Mouse (Mus musculus): ENCODE measurements around the gene Cfap73. TPM values are rescaled to one million over a fixed set of nuclear protein-coding genes. Genes with fewer than 3 reads are reported as not detected.

The Cfap73 gene
- total and polyA plus RNA-seq, 3 experiments, result 0.25 TPM; not detected in 2

DNA sequence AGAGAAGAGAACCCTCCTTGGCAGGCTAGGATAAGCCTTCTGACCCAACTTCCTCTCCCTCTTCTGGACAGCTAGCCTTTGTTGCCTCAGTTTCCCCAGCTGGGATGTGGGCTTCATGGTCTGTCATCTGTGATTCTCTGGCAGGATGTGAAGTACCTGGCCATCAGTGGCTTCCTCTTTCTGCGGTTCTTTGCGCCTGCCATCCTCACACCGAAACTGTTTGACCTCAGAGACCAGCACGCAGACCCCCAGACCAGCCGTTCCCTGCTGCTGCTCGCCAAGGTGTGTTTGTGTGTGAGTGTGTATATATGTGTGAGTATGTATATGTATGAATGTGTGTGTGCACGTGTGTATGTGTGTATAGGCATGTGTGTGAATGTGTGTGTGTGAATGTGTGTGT, 36.1 kb upstream of the Cfap73 start:
- no peaks in the 10 kb centered on the region for H3K27me3 ChIP-seq (ENCODE audit: control insufficient read depth in 1 of 2, insufficient read depth in 2 of 2, low read length in 2 of 2)
- H3K4me3 ChIP-seq (ENCODE audit: control insufficient read depth in 1 of 2, insufficient read depth in 1 of 2, low read depth in 2 of 2, low read length in 2 of 2), result no peak overlapping the region
- H3K36me3 ChIP-seq (ENCODE audit: control insufficient read depth in 1 of 2, insufficient read depth in 2 of 2, low read length in 2 of 2), result no peaks in the 10 kb centered on the region
- no peak for TF ChIP-seq RAD21 (IDR thresholded peaks at IDR 0.05; ENCODE audit: low read depth, low read length)
- TF ChIP-seq GABPA (IDR thresholded peaks at IDR 0.05; ENCODE audit: low read depth, low read length), result no peak
- no peak for TF ChIP-seq MAZ (IDR thresholded peaks at IDR 0.05; ENCODE audit: low read depth, low read length)
- no peak for TF ChIP-seq CHD1 (IDR thresholded peaks at IDR 0.05; ENCODE audit: low read depth, low read length)
- no peak for TF ChIP-seq UBTF (IDR thresholded peaks at IDR 0.05; ENCODE audit: borderline replicate concordance, insufficient read depth, low read depth, low read length)
- TF ChIP-seq TAL1 (IDR thresholded peaks at IDR 0.05; ENCODE audit: low read length), result no peak
- no peak for TF ChIP-seq ZC3H11A (IDR thresholded peaks at IDR 0.05; ENCODE audit: low read depth, low read length)
- no peak for TF ChIP-seq HCFC1 (IDR thresholded peaks at IDR 0.05; ENCODE audit: low read depth, low read length)
- TF ChIP-seq TCF12 (IDR thresholded peaks at IDR 0.05; ENCODE audit: low read depth, low read length), result no peak
- no peak for TF ChIP-seq E2F4 (IDR thresholded peaks at IDR 0.05; ENCODE audit: borderline replicate concordance, low read depth, low read length)
- no peak for TF ChIP-seq MYC (IDR thresholded peaks at IDR 0.05; ENCODE audit: low read depth, low read length)
- TF ChIP-seq TBP (IDR thresholded peaks at IDR 0.05; ENCODE audit: low read depth, low read length), result no peak
- no peak for DNase-seq (ENCODE audit: low read depth, low spot score)
- H3K79me2 ChIP-seq (ENCODE audit: control insufficient read depth, insufficient read depth, low read length, poor library complexity), result no peaks in the 10 kb centered on the region
- no peaks in the 10 kb centered on the region for H3K4me1 ChIP-seq (ENCODE audit: control insufficient read depth in 1 of 2, insufficient read depth in 2 of 2, low read length in 2 of 2)
- no peak overlapping the region for H3K9ac ChIP-seq (ENCODE audit: control insufficient read depth, low read depth, low read length, poor library complexity, severe bottlenecking)
- H3K27ac ChIP-seq (ENCODE audit: control insufficient read depth, low read depth, low read length), result no peak overlapping the region
- H3K9me3 ChIP-seq (replicated peaks; ENCODE audit: insufficient read depth, low read length), result no peaks in the 10 kb centered on the region

DNA sequence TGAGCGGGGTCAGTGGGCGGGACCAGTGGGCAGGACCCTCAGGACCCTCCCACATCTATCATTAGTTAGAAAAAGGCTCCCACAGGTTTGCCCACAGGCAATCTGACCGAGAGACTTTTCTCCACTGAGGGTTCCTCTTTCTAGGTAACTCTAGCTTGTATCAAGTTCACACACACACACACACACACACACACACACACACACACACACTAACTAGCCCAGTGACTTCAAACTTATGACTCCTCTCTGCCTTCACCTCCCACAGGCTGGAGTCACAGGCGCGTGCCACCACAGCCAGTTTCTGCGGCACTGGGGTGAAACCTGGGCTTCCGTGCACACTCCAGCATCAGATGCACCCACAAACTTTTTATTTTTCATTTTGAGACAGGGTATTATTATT, 34.7 kb upstream of the Cfap73 start:
- no peak overlapping the region for H3K9ac ChIP-seq (ENCODE audit: control insufficient read depth, low read depth, low read length, poor library complexity, severe bottlenecking)
- no peak overlapping the region for H3K4me3 ChIP-seq (ENCODE audit: control insufficient read depth in 1 of 2, insufficient read depth in 1 of 2, low read depth in 2 of 2, low read length in 2 of 2)
- no peaks in the 10 kb centered on the region for H3K79me2 ChIP-seq (ENCODE audit: control insufficient read depth, insufficient read depth, low read length, poor library complexity)
- H3K27me3 ChIP-seq (ENCODE audit: control insufficient read depth in 1 of 2, insufficient read depth in 2 of 2, low read length in 2 of 2), result no peaks in the 10 kb centered on the region
- H3K36me3 ChIP-seq (ENCODE audit: control insufficient read depth in 1 of 2, insufficient read depth in 2 of 2, low read length in 2 of 2), result no peaks in the 10 kb centered on the region
- no peak for TF ChIP-seq EP300 (IDR thresholded peaks at IDR 0.05; ENCODE audit: low read depth in 1 of 2, low read length in 2 of 2)
- no peak for TF ChIP-seq ZC3H11A (IDR thresholded peaks at IDR 0.05; ENCODE audit: low read depth, low read length)
- TF ChIP-seq CHD2 (IDR thresholded peaks at IDR 0.05; ENCODE audit: low read length), result no peak
- no peak for TF ChIP-seq USF2 (IDR thresholded peaks at IDR 0.05; ENCODE audit: borderline replicate concordance in 1 of 2, insufficient read depth in 1 of 2, low read depth in 1 of 2, low read length in 2 of 2)
- no peak for TF ChIP-seq POLR2A (IDR thresholded peaks at IDR 0.05; ENCODE audit: control insufficient read depth in 1 of 2, insufficient read depth in 1 of 2, low read depth in 1 of 2, low read length in 2 of 2, poor library complexity in 1 of 2)
- TF ChIP-seq ZKSCAN1 (IDR thresholded peaks at IDR 0.05; ENCODE audit: low read depth, low read length), result no peak
- TF ChIP-seq POLR2AphosphoS5 (IDR thresholded peaks at IDR 0.05; ENCODE audit: borderline replicate concordance, low read depth, low read length), result no peak
- TF ChIP-seq TCF12 (IDR thresholded peaks at IDR 0.05; ENCODE audit: low read depth, low read length), result no peak
- TF ChIP-seq UBTF (IDR thresholded peaks at IDR 0.05; ENCODE audit: borderline replicate concordance, insufficient read depth, low read depth, low read length), result no peak
- TF ChIP-seq MEF2A (IDR thresholded peaks at IDR 0.05; ENCODE audit: extremely low read depth, insufficient replicate concordance, low read depth, low read length, poor library complexity, severe bottlenecking), result no peak
- TF ChIP-seq RAD21 (IDR thresholded peaks at IDR 0.05; ENCODE audit: low read depth, low read length), result no peak
- TF ChIP-seq E2F4 (IDR thresholded peaks at IDR 0.05; ENCODE audit: borderline replicate concordance, low read depth, low read length), result no peak
- H3K9me3 ChIP-seq (replicated peaks; ENCODE audit: insufficient read depth, low read length), result no peaks in the 10 kb centered on the region
- H3K27ac ChIP-seq (ENCODE audit: control insufficient read depth, low read depth, low read length), result no peak overlapping the region
- H3K4me1 ChIP-seq (ENCODE audit: control insufficient read depth in 1 of 2, insufficient read depth in 2 of 2, low read length in 2 of 2), result no peaks in the 10 kb centered on the region
- no peak for DNase-seq (ENCODE audit: low read depth, low spot score)

Data from MEL (cell line).